Mouse (Mus musculus) heart, embryonic 10.5 days (tissue): ENCODE results near the gene Ppp1r15a. TPM values are rescaled to one million over a fixed set of nuclear protein-coding genes. Genes with fewer than 3 reads are reported as not detected.
"Not testable (repeated sequence)": the region's sequence is repeated elsewhere in the genome, so short reads cannot be mapped to it uniquely, and the experiment has no call there.

Source experiments
- DNase-seq: peaks from one replicate; pipeline ENCODE4 v3.0.0-alpha.2; 2017; ENCODE audit warnings: low spot score
- H3K27ac ChIP-seq: fragments of 300-500 bp; sonication (generic); 2 replicates; pipeline ENCODE4 v1.5.1; 2016; ENCODE audit warnings: mild to moderate bottlenecking
- H3K27me3 ChIP-seq: fragments of 300-500 bp; sonication (generic); 2 replicates; pipeline ENCODE4 v1.6.1; 2016; ENCODE audit warnings: mild to moderate bottlenecking; ENCODE audit not compliant: poor library complexity, insufficient read depth, severe bottlenecking
- H3K36me3 ChIP-seq: fragments of 300-500 bp; sonication (generic); 2 replicates; pipeline ENCODE4 v1.6.1; 2016; ENCODE audit warnings: mild to moderate bottlenecking, moderate library complexity
- H3K4me1 ChIP-seq: fragments of 300-500 bp; sonication (generic); 2 replicates; pipeline ENCODE4 v1.6.1; 2016; ENCODE audit warnings: mild to moderate bottlenecking
- H3K4me3 ChIP-seq: fragments of 300-500 bp; sonication (generic); 2 replicates; pipeline ENCODE4 v1.5.1; 2016; ENCODE audit warnings: mild to moderate bottlenecking, moderate library complexity
- H3K9me3 ChIP-seq: fragments of 300-500 bp; sonication (generic); 2 replicates; pipeline ENCODE4 v1.6.1; 2016; ENCODE audit warnings: mild to moderate bottlenecking, moderate library complexity
- WGBS: fragments of 180-500 bp; shearing (Covaris S2); methylation state at CpG from one replicate; pipeline ENCODE4 v1.1.7; 2016; 5-methylcytosine and 5-hydroxymethylcytosine counted together
- polyA plus RNA-seq: library from polyadenylated mRNA; unstranded; fragments of >200 nt; fragmentation: Nextera tagmentation; extraction: Ambion mirVana; gene quantifications from 2 replicates; pipeline ENCODE4 v1.2.1, GENCODE M21; 2016

The Ppp1r15a gene
- polyA plus RNA-seq, 1 experiment from 2014 or later, result 28.2 TPM

- Histone ChIP-seq H3K4me3 (peak overlapping the region; percentile 70), H3K9me3 (no peaks in the 10 kb centered on the region), H3K27me3 (no peaks in the 10 kb centered on the region), H3K4me1 (peaks cover 30% of the 10 kb centered on the region), H3K27ac (peak overlapping the region; percentile 62), H3K36me3 (peaks cover 17% of the 10 kb centered on the region; the same call in 1 of the 2 replicates)
- 60% methylated on average over 18 of the region's 18 CpGs for WGBS
- DNase-seq, result no peak
Observed at GRCm38 (mm10) chr7:45522957-45523676, 3.0 kb downstream of the Ppp1r15a start.

- H3K27ac ChIP-seq, result peak overlapping the region; percentile 93
- H3K27me3 ChIP-seq, result no peaks in the 10 kb centered on the region
- WGBS, result 52% methylated on average over 16 of the region's 16 CpGs
- no peak for DNase-seq
- peaks cover 30% of the 10 kb centered on the region for H3K4me1 ChIP-seq
- no peaks in the 10 kb centered on the region for H3K9me3 ChIP-seq
- peak overlapping the region; percentile 70 for H3K4me3 ChIP-seq
- H3K36me3 ChIP-seq, result peaks cover 17% of the 10 kb centered on the region; the same call in 1 of the 2 replicates
Observed at GRCm38 (mm10) chr7:45522194-45522752, 3.8 kb downstream of the Ppp1r15a start.

- H3K4me3 ChIP-seq, result peak overlapping the region; percentile 70
- peak overlapping the region; percentile 93 for H3K27ac ChIP-seq
- peaks cover 30% of the 10 kb centered on the region for H3K4me1 ChIP-seq
- DNase-seq, result peak; percentile 95
- peaks cover 17% of the 10 kb centered on the region; the same call in 1 of the 2 replicates for H3K36me3 ChIP-seq
- H3K27me3 ChIP-seq, result no peaks in the 10 kb centered on the region
- H3K9me3 ChIP-seq, result no peaks in the 10 kb centered on the region
- WGBS, result under 1% methylated on average over 28 of the region's 28 CpGs
Observed at GRCm38 (mm10) chr7:45521728-45522184, 4.3 kb downstream of the Ppp1r15a start.

GRCm38 (mm10) chr7:45520605-45521004, 5.5 kb downstream of the Ppp1r15a start:
- H3K9me3 ChIP-seq, result no peaks in the 10 kb centered on the region
- WGBS, result 91% methylated on average over 7 of the region's 7 CpGs
- H3K27me3 ChIP-seq, result no peaks in the 10 kb centered on the region

GRCm38 (mm10) chr7:45519345-45520120, 6.5 kb downstream of the Ppp1r15a start:
- 70% methylated on average over 8 of the region's 8 CpGs for WGBS
- H3K27me3 ChIP-seq, result no peaks in the 10 kb centered on the region

More at GRCm38 (mm10) chr7:45520605-45521004, 5.5 kb downstream of the Ppp1r15a start:
- peaks cover 38% of the 10 kb centered on the region for H3K4me1 ChIP-seq
- no peak for DNase-seq
- no peak overlapping the region for H3K4me3 ChIP-seq
- H3K27ac ChIP-seq, result no peak overlapping the region
- peaks cover 17% of the 10 kb centered on the region; the same call in 1 of the 2 replicates for H3K36me3 ChIP-seq

GRCm38 (mm10) chr7:45518618-45519017, 7.5 kb downstream of the Ppp1r15a start:
- H3K27me3 ChIP-seq, result no peaks in the 10 kb centered on the region
- DNase-seq, result no peak
- 94% methylated on average over 16 of the region's 16 CpGs for WGBS
- H3K4me3 ChIP-seq, result no peak overlapping the region
- no peak overlapping the region for H3K27ac ChIP-seq
- no peaks in the 10 kb centered on the region for H3K9me3 ChIP-seq
- peaks cover 34% of the 10 kb centered on the region for H3K4me1 ChIP-seq
- H3K36me3 ChIP-seq, result peaks cover 11% of the 10 kb centered on the region; the same call in 1 of the 2 replicates

More at GRCm38 (mm10) chr7:45519345-45520120, 6.5 kb downstream of the Ppp1r15a start:
- Histone ChIP-seq H3K4me1 (peaks cover 40% of the 10 kb centered on the region), H3K27ac (no peak overlapping the region), H3K9me3 (no peaks in the 10 kb centered on the region), H3K36me3 (peaks cover 17% of the 10 kb centered on the region; the same call in 1 of the 2 replicates), H3K4me3 (no peak overlapping the region)
- no peak for DNase-seq

GRCm38 (mm10) chr7:45516846-45517245, 9.2 kb downstream of the Ppp1r15a start:
- H3K4me3 ChIP-seq, H3K27me3 ChIP-seq, H3K36me3 ChIP-seq, H3K9me3 ChIP-seq, H3K27ac ChIP-seq, DNase-seq: not testable (repeated sequence)
- WGBS, result 65% methylated on average over 5 of the region's 5 CpGs
- peaks cover 18% of the 10 kb centered on the region for H3K4me1 ChIP-seq

- Histone ChIP-seq H3K4me1 (peaks cover 18% of the 10 kb centered on the region), H3K27me3 (no peaks in the 10 kb centered on the region), H3K36me3 (no peaks in the 10 kb centered on the region), H3K4me3 (peak overlapping the region; percentile 43), H3K9me3 (no peaks in the 10 kb centered on the region), H3K27ac (peak overlapping the region; percentile 81)
- DNase-seq, result peak; percentile 91
- WGBS, result 18% methylated on average over 16 of the region's 16 CpGs
Observed at GRCm38 (mm10) chr7:45515436-45515835, 10.6 kb downstream of the Ppp1r15a start.

GRCm38 (mm10) chr7:45514411-45514810, 11.7 kb downstream of the Ppp1r15a start:
- WGBS, result 80% methylated on average over 7 of the region's 7 CpGs
- Histone ChIP-seq H3K27me3 (no peaks in the 10 kb centered on the region), H3K4me3 (no peak overlapping the region), H3K9me3 (no peaks in the 10 kb centered on the region), H3K4me1 (peaks cover 22% of the 10 kb centered on the region), H3K27ac (peak overlapping the region; percentile 81), H3K36me3 (no peaks in the 10 kb centered on the region)
- no peak for DNase-seq

- H3K27me3 ChIP-seq, result no peaks in the 10 kb centered on the region
- peak; percentile 97 for DNase-seq
- under 1% methylated on average over 44 of the region's 44 CpGs for WGBS
Observed at GRCm38 (mm10) chr7:45509912-45510787, 15.9 kb downstream of the Ppp1r15a start, which contains the start of gene Nucb1. TSS of gene Nucb1 (minus strand) at chr7:45510406.

GRCm38 (mm10) chr7:45509181-45509882, 16.7 kb downstream of the Ppp1r15a start:
- Histone ChIP-seq H3K27me3 (no peaks in the 10 kb centered on the region), H3K36me3 (peaks cover 36% of the 10 kb centered on the region), H3K4me3 (peak overlapping the region; percentile 84), H3K4me1 (peaks cover 23% of the 10 kb centered on the region), H3K27ac (peak overlapping the region; percentile 93), H3K9me3 (no peaks in the 10 kb centered on the region)
- WGBS, result 41% methylated on average over 19 of the region's 19 CpGs
- no peak for DNase-seq

More at GRCm38 (mm10) chr7:45509912-45510787, 15.9 kb downstream of the Ppp1r15a start, which contains the start of gene Nucb1:
- Histone ChIP-seq H3K4me1 (peaks cover 29% of the 10 kb centered on the region), H3K27ac (peak within 1 kb of the TSS; percentile 93), H3K9me3 (no peaks in the 10 kb centered on the region), H3K4me3 (peak within 1 kb of the TSS; percentile 84), H3K36me3 (peaks cover 28% of the 10 kb centered on the region)
